Comparison of ENCODE assay signal across 20 mouse cellular contexts in the genomic region with DNA sequence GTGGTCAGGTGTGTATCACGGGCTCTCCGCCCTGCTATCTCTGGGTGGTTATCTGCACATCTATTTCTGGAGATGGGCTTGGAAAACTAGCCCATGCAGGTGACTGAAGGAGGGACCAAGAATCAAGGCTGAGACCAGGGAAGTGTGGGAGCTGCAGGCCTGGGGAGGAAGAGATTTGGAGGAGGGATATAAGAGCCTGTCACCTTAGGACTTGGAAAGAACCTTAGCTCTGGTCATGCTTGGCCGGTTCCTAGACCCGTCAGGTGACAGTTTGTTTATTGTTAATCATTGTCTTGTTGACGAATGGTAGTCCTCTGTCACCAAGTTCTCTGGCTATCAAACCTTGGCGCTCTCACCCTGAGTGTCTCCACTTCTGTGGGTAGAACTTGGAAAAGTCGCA. TPM values are rescaled to one million over a fixed set of nuclear protein-coding genes. Genes with fewer than 3 reads are reported as not detected.
DNase-seq lines count a peak whose midpoint lies in the region; ATAC-seq and TF ChIP-seq lines count a peak whose summit lies in the region.
"Had no signal": no experiment of that assay in that cellular context is flagged by ENCODE, and none has a peak within 500 bp of the region (broad histone marks: within the 10 kb centered on the region; RNA-seq: fewer than 3 reads in every experiment).

No protein-coding gene starts in this region.

- no peak overlapping the region for H3K4me3 ChIP-seq in midbrain, embryonic 11.5 days (ENCODE audit: low read depth, low read length)
- no peak overlapping the region for H3K4me3 ChIP-seq in midbrain, embryonic 14.5 days (replicated peaks; ENCODE audit: low read depth, low read length)
- H3K4me3 ChIP-seq in kidney, postnatal 0 days (replicated peaks; ENCODE audit: low read depth, low read length): no peak overlapping the region
- no peak overlapping the region for H3K4me3 ChIP-seq in heart, embryonic 11.5 days (ENCODE audit: low read depth, low read length)
- H3K4me3 ChIP-seq in forebrain, embryonic 10.5 days: no peak overlapping the region
- H3K4me3 ChIP-seq: embryonic facial prominence, embryonic 10.5 days; erythroblast, embryonic 14.5 days; forebrain, embryonic 15.5 days; heart, embryonic 10.5 days; heart, embryonic 15.5 days had no signal

- no peak for ATAC-seq in midbrain, embryonic 11.5 days (ENCODE audit: low FRiP score)
- no peak for ATAC-seq in midbrain, embryonic 14.5 days (ENCODE audit: low FRiP score, low TSS enrichment)
- ATAC-seq in kidney, postnatal 0 days (replicated peaks; ENCODE audit: low FRiP score, low read depth): peak; percentile 68
- ATAC-seq in heart, embryonic 11.5 days (replicated peaks; ENCODE audit: insufficient number of reproducible peaks, low FRiP score, low TSS enrichment): no peak; the same call in 1 of the 2 replicates
- ATAC-seq: forebrain, embryonic 15.5 days had no signal

- H3K4me2 ChIP-seq in midbrain, embryonic 11.5 days: no peak overlapping the region
- H3K4me2 ChIP-seq in midbrain, embryonic 14.5 days (ENCODE audit: low read length): no peak overlapping the region
- no peak overlapping the region for H3K4me2 ChIP-seq in kidney, postnatal 0 days (ENCODE audit: low read length)
- no peak overlapping the region for H3K4me2 ChIP-seq in heart, embryonic 11.5 days
- H3K4me2 ChIP-seq: forebrain, embryonic 15.5 days; heart, embryonic 15.5 days had no signal

- no peak overlapping the region for H3K27ac ChIP-seq in midbrain, embryonic 11.5 days (ENCODE audit: low read depth, low read length)
- H3K27ac ChIP-seq in midbrain, embryonic 14.5 days (replicated peaks; ENCODE audit: low read depth, low read length): no peak overlapping the region
- no peak overlapping the region for H3K27ac ChIP-seq in kidney, postnatal 0 days
- no peak overlapping the region for H3K27ac ChIP-seq in heart, embryonic 11.5 days (ENCODE audit: low read depth, low read length)
- H3K27ac ChIP-seq in forebrain, embryonic 10.5 days: no peak overlapping the region
- H3K27ac ChIP-seq: embryonic facial prominence, embryonic 10.5 days; forebrain, embryonic 15.5 days; heart, embryonic 10.5 days; heart, embryonic 15.5 days had no signal

- H3K36me3 ChIP-seq in midbrain, embryonic 11.5 days (ENCODE audit: control insufficient read depth, insufficient read depth, low read length): peaks cover 9% of the 10 kb centered on the region
- H3K36me3 ChIP-seq in midbrain, embryonic 14.5 days (ENCODE audit: control insufficient read depth, insufficient read depth, low read length): peaks cover 66% of the 10 kb centered on the region
- H3K36me3 ChIP-seq in kidney, postnatal 0 days (ENCODE audit: insufficient read depth, low read length): peaks cover 68% of the 10 kb centered on the region
- H3K36me3 ChIP-seq in heart, embryonic 11.5 days (ENCODE audit: control insufficient read depth, insufficient read depth, low read length): peaks cover 28% of the 10 kb centered on the region
- H3K36me3 ChIP-seq in forebrain, embryonic 10.5 days (replicated peaks): peaks cover 79% of the 10 kb centered on the region

- 93% methylated on average over 7 of the region's 7 CpGs for WGBS in midbrain, embryonic 11.5 days
- WGBS in midbrain, embryonic 14.5 days: 95% methylated on average over 7 of the region's 7 CpGs
- WGBS in kidney, postnatal 0 days: 75% methylated on average over 7 of the region's 7 CpGs
- WGBS in heart, embryonic 11.5 days (ENCODE audit: insufficient replicate concordance): 79% methylated on average over 7 of the region's 7 CpGs
- 90% methylated on average over 7 of the region's 7 CpGs for WGBS in forebrain, embryonic 10.5 days

- no peaks in the 10 kb centered on the region for H3K9me3 ChIP-seq in midbrain, embryonic 11.5 days (ENCODE audit: control insufficient read depth, low read length)
- H3K9me3 ChIP-seq in midbrain, embryonic 14.5 days (ENCODE audit: control insufficient read depth, low read length): no peaks in the 10 kb centered on the region
- no peaks in the 10 kb centered on the region for H3K9me3 ChIP-seq in kidney, postnatal 0 days (replicated peaks; ENCODE audit: low read length)
- no peaks in the 10 kb centered on the region for H3K9me3 ChIP-seq in heart, embryonic 11.5 days (replicated peaks; ENCODE audit: control insufficient read depth, low read length)
- H3K9me3 ChIP-seq in forebrain, embryonic 10.5 days: no peaks in the 10 kb centered on the region
- H3K9me3 ChIP-seq: embryonic facial prominence, embryonic 10.5 days; forebrain, embryonic 15.5 days; heart, embryonic 10.5 days; heart, embryonic 15.5 days had no signal

- H3K4me1 ChIP-seq in midbrain, embryonic 11.5 days (ENCODE audit: control insufficient read depth, insufficient read depth, low read length): no peaks in the 10 kb centered on the region
- no peaks in the 10 kb centered on the region for H3K4me1 ChIP-seq in midbrain, embryonic 14.5 days (ENCODE audit: control insufficient read depth, insufficient read depth, low read length)
- H3K4me1 ChIP-seq in kidney, postnatal 0 days (replicated peaks; ENCODE audit: insufficient read depth, low read length): no peaks in the 10 kb centered on the region
- H3K4me1 ChIP-seq in heart, embryonic 11.5 days (ENCODE audit: control insufficient read depth, insufficient read depth, low read length): no peaks in the 10 kb centered on the region
- no peaks in the 10 kb centered on the region for H3K4me1 ChIP-seq in forebrain, embryonic 10.5 days
- H3K4me1 ChIP-seq: embryonic facial prominence, embryonic 10.5 days; heart, embryonic 10.5 days; heart, embryonic 15.5 days had no signal

- no peaks in the 10 kb centered on the region for H3K27me3 ChIP-seq in midbrain, embryonic 11.5 days (ENCODE audit: control insufficient read depth, insufficient read depth, low read length)
- no peaks in the 10 kb centered on the region for H3K27me3 ChIP-seq in midbrain, embryonic 14.5 days (ENCODE audit: control insufficient read depth, insufficient read depth, low read length)
- H3K27me3 ChIP-seq in kidney, postnatal 0 days (ENCODE audit: insufficient read depth, low read length): no peaks in the 10 kb centered on the region
- H3K27me3 ChIP-seq in heart, embryonic 11.5 days (ENCODE audit: control insufficient read depth, insufficient read depth, low read length): no peaks in the 10 kb centered on the region
- no peaks in the 10 kb centered on the region for H3K27me3 ChIP-seq in forebrain, embryonic 10.5 days (ENCODE audit: poor library complexity, severe bottlenecking)
- H3K27me3 ChIP-seq: forebrain, embryonic 15.5 days; heart, embryonic 15.5 days had no signal

- peak; percentile 74 for DNase-seq in midbrain, embryonic 11.5 days (ENCODE audit: low spot score, missing footprints)
- DNase-seq in midbrain, embryonic 14.5 days: no peak
- DNase-seq in kidney, adult 9 months: peak; percentile 69
- peak; percentile 3 for DNase-seq in kidney, postnatal 0 days (ENCODE audit: low spot score)
- DNase-seq in kidney, postnatal 36 days: peak; percentile 48 to 58
- DNase-seq in forebrain, embryonic 10.5 days (ENCODE audit: extremely low spot score, low spot score): no peak
- no peak for DNase-seq in ovary, adult 18-20 months (ENCODE audit: low spot score)
- DNase-seq: adrenal gland, adult 8-10 months; adrenal gland, postnatal 36 days; cerebellum, adult 2 months; cerebellum, postnatal 10 days; gastrocnemius, postnatal 10 days; heart, adult 18-20 months; heart, postnatal 14 days had no signal

- TF ChIP-seq CTCF in kidney, postnatal 0 days (IDR thresholded peaks at IDR 0.05; ENCODE audit: low read depth): no peak

- no peak overlapping the region for H3K9ac ChIP-seq in midbrain, embryonic 11.5 days (ENCODE audit: low read length)
- H3K9ac ChIP-seq in midbrain, embryonic 14.5 days (replicated peaks; ENCODE audit: low read length): no peak overlapping the region
- H3K9ac ChIP-seq in kidney, postnatal 0 days (ENCODE audit: low read depth, low read length): no peak overlapping the region
- H3K9ac ChIP-seq in heart, embryonic 11.5 days (ENCODE audit: low read depth, low read length): no peak overlapping the region
- H3K9ac ChIP-seq: forebrain, embryonic 15.5 days; heart, embryonic 15.5 days had no signal

RNA-seq across cellular contexts. Expression of gene Pkd2, which starts 21.1 kb away (rescaled TPM):
- polyA plus RNA-seq in midbrain, embryonic 11.5 days (2014; fragmentation: Nextera tagmentation; extraction: Ambion mirVana): 10.3 and 11.2 TPM in 2 replicates
- 8.2 and 10.0 TPM in 2 replicates for polyA plus RNA-seq in midbrain, embryonic 14.5 days (2014; fragmentation: Nextera tagmentation; extraction: Ambion mirVana)
- 16.9 and 17.4 TPM in 2 replicates for polyA plus RNA-seq in kidney, postnatal 0 days (2015; fragmentation: Nextera tagmentation; extraction: Ambion mirVana)
- polyA plus RNA-seq in heart, embryonic 11.5 days (2014; fragmentation: Nextera tagmentation; extraction: Ambion mirVana): 10.9 and 11.4 TPM in 2 replicates
- polyA plus RNA-seq in forebrain, embryonic 10.5 days (2016; fragmentation: Nextera tagmentation; extraction: Ambion mirVana): 7.4 and 7.7 TPM in 2 replicates
- polyA plus RNA-seq: erythroblast, embryonic 14.5 days had no signal

RNA-seq across cellular contexts. Expression of gene BC005561, which starts 27.8 kb away (rescaled TPM):
- polyA plus RNA-seq in midbrain, embryonic 11.5 days (2014; fragmentation: Nextera tagmentation; extraction: Ambion mirVana): 16.6 and 17.6 TPM in 2 replicates
- 13.6 and 14.3 TPM in 2 replicates for polyA plus RNA-seq in midbrain, embryonic 14.5 days (2014; fragmentation: Nextera tagmentation; extraction: Ambion mirVana)
- 9.8 TPM in 2 replicates for polyA plus RNA-seq in kidney, postnatal 0 days (2015; fragmentation: Nextera tagmentation; extraction: Ambion mirVana)
- polyA plus RNA-seq in heart, embryonic 11.5 days (2014; fragmentation: Nextera tagmentation; extraction: Ambion mirVana): 9.2 and 9.9 TPM in 2 replicates
- 11.1 and 12.7 TPM in 2 replicates for polyA plus RNA-seq in forebrain, embryonic 10.5 days (2016; fragmentation: Nextera tagmentation; extraction: Ambion mirVana)

RNA-seq across cellular contexts. Expression of gene Spp1, which starts 45.4 kb away (rescaled TPM):
- polyA plus RNA-seq in midbrain, embryonic 11.5 days (2014; fragmentation: Nextera tagmentation; extraction: Ambion mirVana): 6.8 and 8.2 TPM in 2 replicates
- 7.1 and 65.2 TPM in 2 replicates for polyA plus RNA-seq in midbrain, embryonic 14.5 days (2014; fragmentation: Nextera tagmentation; extraction: Ambion mirVana)
- polyA plus RNA-seq in kidney, postnatal 0 days (2015; fragmentation: Nextera tagmentation; extraction: Ambion mirVana): 1,587 and 1,767 TPM in 2 replicates
- 1.3 and 2.3 TPM in 2 replicates for polyA plus RNA-seq in heart, embryonic 11.5 days (2014; fragmentation: Nextera tagmentation; extraction: Ambion mirVana)
- 1.6 and 1.7 TPM in 2 replicates for polyA plus RNA-seq in forebrain, embryonic 10.5 days (2016; fragmentation: Nextera tagmentation; extraction: Ambion mirVana)
- polyA plus RNA-seq: erythroblast, embryonic 14.5 days had no signal

Comparison
In these comparisons a context has a peak if more than half of its experiments do, and no peak if none do; other contexts are left out.
1. DNase-seq: peak in midbrain, embryonic 11.5 days (single experiment), kidney, adult 9 months (single experiment), kidney, postnatal 0 days (single experiment) and kidney, postnatal 36 days (2 of 2); none in midbrain, embryonic 14.5 days (single experiment), forebrain, embryonic 10.5 days (single experiment) and ovary, adult 18-20 months (single experiment).
2. RNA of gene Spp1, which starts 45.4 kb away (polyA plus RNA-seq): 1,587 to 1,767 TPM in kidney, postnatal 0 days; 7.1 to 65.2 TPM in midbrain, embryonic 14.5 days, 6.8 to 8.2 TPM in midbrain, embryonic 11.5 days, 1.3 to 2.3 TPM in heart, embryonic 11.5 days and 1.6 to 1.7 TPM in forebrain, embryonic 10.5 days; every median in the first group is over 10 times any median in the second.